ENCODE assay signal across 14 mouse cellular contexts in genomic region chr4:46061259-46061962, GRCm38 (mm10). TPM values are rescaled to one million over a fixed set of nuclear protein-coding genes. Genes with fewer than 3 reads are reported as not detected.
DNase-seq lines count a peak whose midpoint lies in the region; ATAC-seq and TF ChIP-seq lines count a peak whose summit lies in the region.
"Had no signal": no experiment of that assay in that cellular context is flagged by ENCODE, and none has a peak within 500 bp of the region (broad histone marks: within the 10 kb centered on the region; RNA-seq: fewer than 3 reads in every experiment).

No protein-coding gene starts in this region.

- no peaks in the 10 kb centered on the region for H3K27me3 ChIP-seq in heart, embryonic 11.5 days (ENCODE audit: control insufficient read depth, insufficient read depth, low read length)
- H3K27me3 ChIP-seq: embryonic facial prominence, embryonic 12.5 days; liver, embryonic 13.5 days; neural tube, embryonic 13.5 days; Patski had no signal

- H3K9me3 ChIP-seq in heart, embryonic 11.5 days (replicated peaks; ENCODE audit: control insufficient read depth, low read length) = peaks cover 4% of the 10 kb centered on the region; the same call in 1 of the 2 replicates
- H3K9me3 ChIP-seq: embryonic facial prominence, embryonic 12.5 days; liver, embryonic 13.5 days had no signal

- H3K4me3 ChIP-seq in gastrocnemius, adult 2 months = no peak overlapping the region
- H3K4me3 ChIP-seq in heart, embryonic 11.5 days (ENCODE audit: low read depth, low read length) = no peak overlapping the region
- H3K4me3 ChIP-seq: embryonic facial prominence, embryonic 12.5 days; liver, embryonic 13.5 days; megakaryocyte, embryonic 14.5 days; neural tube, embryonic 13.5 days had no signal

- peaks cover 6% of the 10 kb centered on the region; the same call in 1 of the 2 replicates for H3K36me3 ChIP-seq in heart, embryonic 11.5 days (ENCODE audit: control insufficient read depth, insufficient read depth, low read length)
- H3K36me3 ChIP-seq: embryonic facial prominence, embryonic 12.5 days; neural tube, embryonic 13.5 days had no signal

- peaks cover 36% of the 10 kb centered on the region for H3K4me1 ChIP-seq in heart, embryonic 11.5 days (ENCODE audit: control insufficient read depth, insufficient read depth, low read length)

- no peak for TF ChIP-seq CTCF in gastrocnemius, adult 2 months (IDR thresholded peaks at IDR 0.05)

- 91% methylated on average over 12 of the region's 12 CpGs for WGBS in heart, embryonic 11.5 days (ENCODE audit: insufficient replicate concordance)

- no peak overlapping the region for H3K4me2 ChIP-seq in heart, embryonic 11.5 days
- H3K4me2 ChIP-seq: embryonic facial prominence, embryonic 12.5 days; liver, embryonic 13.5 days; neural tube, embryonic 13.5 days had no signal

- peak overlapping the region; percentile 20; the same call in 1 of the 2 replicates for H3K27ac ChIP-seq in gastrocnemius, adult 2 months
- H3K27ac ChIP-seq in heart, embryonic 11.5 days (ENCODE audit: low read depth, low read length) = no peak overlapping the region
- H3K27ac ChIP-seq: embryonic facial prominence, embryonic 12.5 days; liver, embryonic 13.5 days; neural tube, embryonic 13.5 days had no signal

- no peak overlapping the region for H3K9ac ChIP-seq in heart, embryonic 11.5 days (ENCODE audit: low read depth, low read length)
- H3K9ac ChIP-seq: embryonic facial prominence, embryonic 12.5 days; liver, embryonic 13.5 days; neural tube, embryonic 13.5 days had no signal

- intact Hi-C loops in gastrocnemius, adult 2 months (cut with DNase I) = no loop called here

- no peak for DNase-seq in gastrocnemius, adult 2 months
- DNase-seq in gastrocnemius, adult 18-20 months (ENCODE audit: low spot score) = no peak
- peak; percentile 53 to 78 for DNase-seq in frontal cortex, postnatal 10 days (ENCODE audit: low spot score in 2 of 2)
- DNase-seq in left cerebral cortex, adult 18-20 months (ENCODE audit: low spot score in 2 of 2) = peak; percentile 76 to 90
- peak; percentile 85 for DNase-seq in right cerebral cortex, postnatal 25 days
- DNase-seq in lung, postnatal 25 days (ENCODE audit: low spot score) = no peak
- no peak for DNase-seq in kidney, adult 8-10 months
- DNase-seq: kidney, postnatal 10 days; liver, embryonic 13.5 days had no signal

- no peak for ATAC-seq in heart, embryonic 11.5 days (replicated peaks; ENCODE audit: insufficient number of reproducible peaks, low FRiP score, low TSS enrichment)
- ATAC-seq: Patski had no signal

RNA-seq across cellular contexts. Expression of gene Tmod1, which starts 22.7 kb away (rescaled TPM):
- 100 to 1,000 TPM; 173 to 208 TPM for total RNA-seq in gastrocnemius, adult 2 months (2021)
- total RNA-seq in gastrocnemius, adult 18-20 months (2021) = 100 to 1,000 TPM; 163 to 194 TPM
- 10 to 100 TPM; 45.8 to 48.9 TPM for total RNA-seq in left cerebral cortex, adult 18-20 months (2021)
- 203 and 215 TPM in 2 replicates for polyA plus RNA-seq in heart, embryonic 11.5 days (2014; fragmentation: Nextera tagmentation; extraction: Ambion mirVana)

Comparison
In these comparisons a context has a peak if more than half of its experiments do, and no peak if none do; other contexts are left out.
1. DNase-seq: peak in frontal cortex, postnatal 10 days (2 of 2), left cerebral cortex, adult 18-20 months (2 of 2) and right cerebral cortex, postnatal 25 days (single experiment); none in gastrocnemius, adult 2 months (single experiment), gastrocnemius, adult 18-20 months (single experiment), lung, postnatal 25 days (single experiment) and kidney, adult 8-10 months (0 of 2).